Mouse (Mus musculus) forebrain, embryonic 12.5 days (tissue): ENCODE measurements around the gene Hs3st3a1. TPM values are rescaled to one million over a fixed set of nuclear protein-coding genes. Genes with fewer than 3 reads are reported as not detected.

ENCODE experiments used
- ATAC-seq: fragments of 200-750 bp; cut with Nextera tagmentation; 2 replicates; pipeline ENCODE4 v1.8.0; 2017; ENCODE audit warnings: moderate TSS enrichment; ENCODE audit not compliant: low FRiP score
- H3K27ac ChIP-seq: fragments of 300-500 bp; sonication (generic); 2 replicates; pipeline ENCODE4 v1.5.1; 2016; ENCODE audit warnings: mild to moderate bottlenecking
- H3K27me3 ChIP-seq: fragments of 300-500 bp; sonication (generic); 2 replicates; pipeline ENCODE4 v1.6.1; 2016; ENCODE audit warnings: mild to moderate bottlenecking
- H3K36me3 ChIP-seq: fragments of 300-500 bp; sonication (generic); replicated peaks from 2 replicates; pipeline ENCODE4 v1.6.1; 2016; ENCODE audit warnings: mild to moderate bottlenecking
- H3K4me1 ChIP-seq: fragments of 300-500 bp; sonication (generic); 2 replicates; pipeline ENCODE4 v1.6.1; 2016
- H3K4me2 ChIP-seq: fragments of 300-500 bp; sonication (generic); 2 replicates; pipeline ENCODE4 v1.6.1; 2016; ENCODE audit warnings: mild to moderate bottlenecking, moderate library complexity
- H3K4me3 ChIP-seq: fragments of 300-500 bp; sonication (generic); replicated peaks from 2 replicates; pipeline ENCODE4 v1.5.1; 2016; ENCODE audit warnings: mild to moderate bottlenecking
- H3K9ac ChIP-seq: fragments of 300-500 bp; sonication (generic); 2 replicates; pipeline ENCODE4 v1.6.1; 2016; ENCODE audit warnings: mild to moderate bottlenecking
- H3K9me3 ChIP-seq: fragments of 300-500 bp; sonication (generic); 2 replicates; pipeline ENCODE4 v1.6.1; 2016
- WGBS: fragments of 180-500 bp; shearing (Covaris S2); methylation state at CpG from one replicate; pipeline ENCODE4 v1.1.7; 2016; 5-methylcytosine and 5-hydroxymethylcytosine counted together
- polyA plus RNA-seq: library from polyadenylated mRNA; unstranded; fragments of >200 nt; fragmentation: Nextera tagmentation; extraction: Ambion mirVana; gene quantifications from 2 replicates; pipeline ENCODE4 v1.2.1, GENCODE M21; 2016

Hs3st3a1 gene
- polyA plus RNA-seq, 1 experiment from 2014 or later: 1.3 TPM

DNA sequence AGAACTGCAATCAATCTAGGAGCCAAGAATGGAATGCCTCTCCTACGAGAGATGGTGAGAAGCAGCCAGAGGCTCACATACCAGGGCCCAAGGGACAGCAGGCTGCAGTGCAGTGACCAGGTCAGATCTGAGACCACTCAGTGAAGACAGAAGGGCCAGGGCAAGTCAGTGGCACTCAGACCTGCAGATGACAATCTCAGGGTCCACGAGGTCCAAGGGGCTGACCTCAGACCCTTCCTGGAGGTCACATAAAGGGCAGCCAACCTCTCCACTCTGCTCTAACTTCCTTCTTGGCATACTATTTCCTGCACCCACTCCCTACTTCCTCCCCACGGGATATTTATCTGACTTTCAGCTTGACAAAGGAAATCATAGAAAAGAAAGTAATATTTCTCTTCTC is 60.8 kb downstream of the Hs3st3a1 start:
- Histone ChIP-seq H3K9ac (no peak overlapping the region), H3K27me3 (peaks cover 30% of the 10 kb centered on the region), H3K9me3 (no peaks in the 10 kb centered on the region), H3K36me3 (no peaks in the 10 kb centered on the region), H3K27ac (no peak overlapping the region), H3K4me2 (no peak overlapping the region), H3K4me1 (peaks cover 5% of the 10 kb centered on the region), H3K4me3 (no peak overlapping the region)
- ATAC-seq: no peak
- 64% methylated on average over 3 of the region's 3 CpGs for WGBS

GRCm38 (mm10) chr11:64496677-64497076 is 61.5 kb downstream of the Hs3st3a1 start:
- Histone ChIP-seq H3K4me2 (no peak overlapping the region), H3K4me1 (peaks cover 4% of the 10 kb centered on the region), H3K36me3 (no peaks in the 10 kb centered on the region), H3K9me3 (no peaks in the 10 kb centered on the region), H3K27me3 (peaks cover 23% of the 10 kb centered on the region), H3K27ac (no peak overlapping the region), H3K4me3 (no peak overlapping the region), H3K9ac (no peak overlapping the region)
- no peak for ATAC-seq
- 64% methylated on average over 3 of the region's 3 CpGs for WGBS

- WGBS: 88% methylated on average over 5 of the region's 5 CpGs
- no peaks in the 10 kb centered on the region for H3K9me3 ChIP-seq
These were observed 65.5 kb downstream of the Hs3st3a1 start for GRCm38 (mm10) chr11:64500536-64501112.

GRCm38 (mm10) chr11:64503040-64503439 is 67.9 kb downstream of the Hs3st3a1 start:
- ATAC-seq: no peak
- Histone ChIP-seq H3K36me3 (no peaks in the 10 kb centered on the region), H3K4me2 (no peak overlapping the region), H3K27ac (no peak overlapping the region), H3K4me1 (no peaks in the 10 kb centered on the region), H3K9me3 (no peaks in the 10 kb centered on the region), H3K4me3 (no peak overlapping the region), H3K27me3 (no peaks in the 10 kb centered on the region), H3K9ac (no peak overlapping the region)
- 91% methylated on average over 3 of the region's 3 CpGs for WGBS

More at GRCm38 (mm10) chr11:64500536-64501112, 65.5 kb downstream of the Hs3st3a1 start:
- H3K4me2 ChIP-seq: no peak overlapping the region
- no peak for ATAC-seq
- H3K9ac ChIP-seq: no peak overlapping the region
- no peak overlapping the region for H3K4me3 ChIP-seq
- H3K36me3 ChIP-seq: no peaks in the 10 kb centered on the region
- no peaks in the 10 kb centered on the region for H3K27me3 ChIP-seq
- no peaks in the 10 kb centered on the region; the same call in 1 of the 2 replicates for H3K4me1 ChIP-seq
- no peak overlapping the region for H3K27ac ChIP-seq

DNA sequence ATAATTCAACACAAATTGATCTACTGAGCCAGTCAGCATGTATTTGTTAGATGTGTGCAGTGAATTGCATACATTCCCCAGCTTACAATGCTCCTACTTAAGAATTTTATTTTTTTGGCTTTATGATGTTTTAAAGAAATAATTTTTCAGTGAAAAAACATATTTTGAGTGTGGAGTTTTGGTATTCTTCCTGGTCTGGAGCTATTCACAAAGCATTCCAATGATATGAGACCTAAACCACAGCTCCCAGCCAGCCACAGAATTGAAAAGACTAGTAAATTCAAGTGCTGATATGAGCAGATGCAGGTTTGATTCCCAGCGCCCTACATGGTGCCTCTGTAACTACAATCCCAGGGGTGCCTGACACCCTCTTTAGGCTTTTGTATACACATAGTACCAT is 70.8 kb downstream of the Hs3st3a1 start:
- no peak overlapping the region for H3K4me2 ChIP-seq
- no peak overlapping the region for H3K9ac ChIP-seq
- H3K9me3 ChIP-seq: no peaks in the 10 kb centered on the region
- 86% methylated on average over 1 of the region's 1 CpGs for WGBS
- no peak for ATAC-seq
- H3K27ac ChIP-seq: no peak overlapping the region
- no peaks in the 10 kb centered on the region for H3K36me3 ChIP-seq
- no peaks in the 10 kb centered on the region for H3K4me1 ChIP-seq
- H3K27me3 ChIP-seq: no peaks in the 10 kb centered on the region
- H3K4me3 ChIP-seq: no peak overlapping the region

- no peaks in the 10 kb centered on the region for H3K36me3 ChIP-seq
- no peaks in the 10 kb centered on the region for H3K9me3 ChIP-seq
- H3K4me1 ChIP-seq: no peaks in the 10 kb centered on the region
- no peaks in the 10 kb centered on the region for H3K27me3 ChIP-seq
- H3K9ac ChIP-seq: no peak overlapping the region
- no peak overlapping the region for H3K27ac ChIP-seq
- ATAC-seq: no peak
- WGBS: 94% methylated on average over 3 of the region's 3 CpGs
- no peak overlapping the region for H3K4me2 ChIP-seq
- no peak overlapping the region for H3K4me3 ChIP-seq
These were observed 71.9 kb downstream of the Hs3st3a1 start for GRCm38 (mm10) chr11:64507024-64507423.

DNA sequence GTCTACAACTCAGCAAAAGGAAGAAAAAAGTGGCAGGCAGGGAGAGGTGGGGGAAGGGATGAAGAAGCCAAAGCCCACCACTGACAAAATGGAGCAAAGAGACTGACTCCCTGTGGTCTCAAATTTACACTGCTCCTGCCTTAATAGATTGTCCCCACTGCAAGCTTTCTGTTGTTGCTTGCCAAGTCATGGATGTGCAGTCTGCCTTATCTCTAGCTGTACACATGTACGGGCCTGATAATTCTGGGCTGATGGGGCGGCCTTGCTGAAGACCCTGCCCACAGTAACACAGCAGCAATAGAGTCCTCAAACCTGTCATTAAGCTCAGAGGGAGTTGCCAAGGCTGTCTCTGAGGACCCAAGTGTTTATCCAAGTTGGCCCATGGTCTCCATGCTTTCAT is 74.0 kb downstream of the Hs3st3a1 start:
- no peaks in the 10 kb centered on the region for H3K9me3 ChIP-seq
- WGBS: 92% methylated on average over 2 of the region's 2 CpGs
- no peak overlapping the region for H3K4me2 ChIP-seq
- H3K4me1 ChIP-seq: no peaks in the 10 kb centered on the region
- H3K27me3 ChIP-seq: no peaks in the 10 kb centered on the region
- no peak overlapping the region for H3K9ac ChIP-seq
- H3K27ac ChIP-seq: no peak overlapping the region
- H3K4me3 ChIP-seq: no peak overlapping the region
- ATAC-seq: no peak
- H3K36me3 ChIP-seq: no peaks in the 10 kb centered on the region

DNA sequence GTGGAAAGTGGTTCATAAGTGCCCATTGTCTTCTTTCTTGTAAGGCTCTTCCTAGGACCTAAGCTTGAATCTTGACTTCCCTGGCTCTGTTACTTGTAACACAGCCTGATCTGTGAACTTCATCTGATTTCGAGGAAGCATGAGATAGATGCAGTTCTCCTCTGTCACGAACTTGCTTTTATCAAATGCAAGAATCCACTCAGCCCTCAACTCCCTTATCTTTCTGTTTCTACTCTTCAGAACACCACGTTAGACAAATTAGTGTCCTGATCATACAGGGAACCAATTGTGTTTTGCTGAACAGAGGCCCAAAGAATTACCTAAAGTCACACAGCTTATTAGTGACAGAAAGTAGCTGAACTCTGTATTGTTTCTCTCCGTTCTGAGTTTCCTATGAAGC is 77.2 kb downstream of the Hs3st3a1 start:
- no peaks in the 10 kb centered on the region for H3K4me1 ChIP-seq
- no peak overlapping the region for H3K9ac ChIP-seq
- no peak for ATAC-seq
- H3K27me3 ChIP-seq: no peaks in the 10 kb centered on the region
- H3K4me2 ChIP-seq: no peak overlapping the region
- WGBS: 80% methylated on average over 4 of the region's 4 CpGs
- H3K27ac ChIP-seq: no peak overlapping the region
- H3K9me3 ChIP-seq: no peaks in the 10 kb centered on the region
- no peaks in the 10 kb centered on the region for H3K36me3 ChIP-seq
- no peak overlapping the region for H3K4me3 ChIP-seq

DNA sequence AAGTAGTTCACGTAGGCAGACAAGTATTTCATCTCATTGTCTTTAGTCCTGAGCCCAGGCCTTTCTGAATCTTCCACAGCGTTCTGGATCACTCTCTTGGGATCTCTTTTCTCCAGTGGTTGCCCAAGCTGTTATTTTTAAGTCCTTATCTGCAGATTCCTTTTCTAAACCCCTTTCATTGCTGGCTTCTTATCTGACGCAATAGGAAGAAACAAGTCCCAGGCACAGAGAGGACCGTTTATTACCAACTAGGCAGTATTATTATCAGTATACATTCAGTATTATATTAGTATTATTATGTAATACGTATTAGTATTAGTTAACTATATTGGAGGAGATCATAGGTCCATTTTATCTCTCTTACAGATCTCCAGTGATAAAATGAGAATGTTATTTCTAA is 78.3 kb downstream of the Hs3st3a1 start:
- 93% methylated on average over 5 of the region's 5 CpGs for WGBS
- H3K4me1 ChIP-seq: no peaks in the 10 kb centered on the region
- peaks cover 5% of the 10 kb centered on the region for H3K27me3 ChIP-seq
- no peak overlapping the region for H3K27ac ChIP-seq
- no peak overlapping the region for H3K4me2 ChIP-seq
- H3K36me3 ChIP-seq: no peaks in the 10 kb centered on the region
- H3K9ac ChIP-seq: no peak overlapping the region
- no peaks in the 10 kb centered on the region for H3K9me3 ChIP-seq
- no peak overlapping the region for H3K4me3 ChIP-seq
- ATAC-seq: no peak

GRCm38 (mm10) chr11:64516712-64517589 is 81.8 kb downstream of the Hs3st3a1 start:
- Histone ChIP-seq H3K9ac (no peak overlapping the region), H3K36me3 (no peaks in the 10 kb centered on the region), H3K9me3 (no peaks in the 10 kb centered on the region), H3K27ac (no peak overlapping the region), H3K4me2 (no peak overlapping the region), H3K4me3 (no peak overlapping the region), H3K27me3 (peaks cover 33% of the 10 kb centered on the region), H3K4me1 (peaks cover 3% of the 10 kb centered on the region; the same call in 1 of the 2 replicates)
- WGBS: 90% methylated on average over 9 of the region's 9 CpGs
- ATAC-seq: no peak

DNA sequence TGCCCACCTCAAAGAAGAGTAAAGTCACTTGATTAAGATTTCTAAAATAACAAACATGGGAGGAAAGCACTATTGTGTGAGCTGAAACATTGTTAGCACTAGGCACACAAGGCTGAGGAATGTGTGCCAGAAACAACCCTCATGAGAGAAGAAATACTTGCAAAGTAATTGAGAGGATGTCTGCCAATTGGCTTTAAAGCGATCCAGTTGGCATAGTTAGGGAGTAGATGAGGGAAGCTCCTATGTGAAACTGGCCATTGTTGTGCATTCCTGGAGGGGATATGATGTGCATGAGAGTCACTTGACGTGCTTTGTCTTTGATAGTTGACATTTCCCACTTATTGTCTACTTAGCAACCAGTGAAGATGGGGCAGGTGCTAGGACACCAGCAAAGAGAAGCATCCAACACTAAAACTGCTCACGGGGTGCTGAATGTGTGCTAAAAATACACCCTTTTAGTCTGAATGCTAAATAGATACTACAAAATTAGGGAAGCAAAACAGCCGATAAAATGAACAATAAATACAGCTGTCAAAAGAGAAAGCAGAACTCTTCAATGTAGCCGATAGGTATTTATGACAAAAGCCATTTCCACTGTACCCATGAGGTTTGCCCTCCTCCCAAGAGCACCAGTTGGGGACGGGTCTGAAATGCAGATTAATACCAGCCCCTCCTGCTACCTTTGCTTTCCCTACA is 83.2 kb downstream of the Hs3st3a1 start:
- H3K27me3 ChIP-seq: peaks cover 44% of the 10 kb centered on the region
- H3K9ac ChIP-seq: no peak overlapping the region
- no peak overlapping the region for H3K27ac ChIP-seq
- WGBS: 80% methylated on average over 6 of the region's 6 CpGs
- H3K9me3 ChIP-seq: no peaks in the 10 kb centered on the region
- no peak overlapping the region for H3K4me2 ChIP-seq
- no peaks in the 10 kb centered on the region for H3K36me3 ChIP-seq
- no peak overlapping the region for H3K4me3 ChIP-seq
- ATAC-seq: no peak
- H3K4me1 ChIP-seq: peaks cover 3% of the 10 kb centered on the region; the same call in 1 of the 2 replicates

DNA sequence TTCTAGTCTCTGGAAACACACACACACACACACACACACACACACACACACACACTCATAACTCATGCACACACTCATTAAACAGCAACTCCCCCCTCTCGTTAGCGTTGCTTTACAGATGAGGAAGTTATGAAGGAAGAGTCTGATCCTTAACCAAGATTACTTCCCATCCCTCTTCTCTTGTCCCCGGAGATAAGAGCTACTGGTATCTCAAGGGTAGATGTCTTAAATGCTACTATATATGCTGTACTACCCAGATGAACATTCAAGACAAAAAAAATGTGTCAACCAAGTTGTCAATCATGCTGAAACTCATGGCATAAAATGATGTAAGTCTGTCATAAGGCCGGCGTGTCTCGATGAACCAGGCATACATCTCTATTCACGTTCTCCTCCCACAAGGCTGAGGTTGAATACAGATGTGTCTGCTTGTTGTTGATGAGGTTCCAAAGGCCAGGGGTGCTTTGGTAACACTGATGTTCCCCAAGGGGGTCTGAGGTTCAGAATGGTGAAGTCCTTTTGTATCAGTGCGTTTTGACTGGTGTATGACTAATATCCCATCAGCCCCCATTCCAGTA is 89.0 kb downstream of the Hs3st3a1 start:
- Histone ChIP-seq H3K27me3 (peaks cover 32% of the 10 kb centered on the region), H3K27ac (no peak overlapping the region), H3K4me1 (peaks cover 3% of the 10 kb centered on the region; the same call in 1 of the 2 replicates), H3K36me3 (no peaks in the 10 kb centered on the region), H3K4me2 (no peak overlapping the region), H3K4me3 (no peak overlapping the region), H3K9ac (no peak overlapping the region), H3K9me3 (no peaks in the 10 kb centered on the region)
- 93% methylated on average over 8 of the region's 8 CpGs for WGBS
- no peak for ATAC-seq
